Comparison of ENCODE assay signal across 22 mouse cellular contexts in genomic region chr5:29929381-29929780, GRCm38 (mm10).
"Had no signal": no experiment of that assay in that cellular context is flagged by ENCODE, and none has a peak within 500 bp of the region (broad histone marks: within the 10 kb centered on the region; RNA-seq: fewer than 3 reads in every experiment).

No protein-coding gene starts in this region.

- H3K4me2 ChIP-seq: limb, embryonic 12.5 days; limb, embryonic 15.5 days; liver, embryonic 12.5 days; liver, embryonic 15.5 days; lung, embryonic 15.5 days; midbrain, embryonic 13.5 days; neural tube, embryonic 13.5 days; stomach, embryonic 15.5 days had no signal

- H3K27me3 ChIP-seq: limb, embryonic 12.5 days; limb, embryonic 15.5 days; liver, embryonic 12.5 days; liver, embryonic 15.5 days; lung, embryonic 15.5 days; megakaryocyte, embryonic 14.5 days; midbrain, embryonic 13.5 days; neural tube, embryonic 13.5 days; stomach, embryonic 15.5 days had no signal

- ATAC-seq: liver, embryonic 12.5 days; midbrain, embryonic 13.5 days; midbrain, embryonic 16.5 days had no signal

- H3K9me3 ChIP-seq: limb, embryonic 12.5 days; limb, embryonic 15.5 days; liver, embryonic 12.5 days; liver, embryonic 15.5 days; lung, embryonic 15.5 days; midbrain, embryonic 10.5 days; midbrain, embryonic 13.5 days; neural tube, embryonic 13.5 days; stomach, embryonic 15.5 days had no signal

- H3K9ac ChIP-seq: limb, embryonic 12.5 days; limb, embryonic 15.5 days; liver, embryonic 12.5 days; liver, embryonic 15.5 days; lung, embryonic 15.5 days; midbrain, embryonic 13.5 days; neural tube, embryonic 13.5 days; stomach, embryonic 15.5 days had no signal

- DNase-seq: kidney, postnatal 14 days; kidney, postnatal 4 days; left cerebral cortex, postnatal 4 days; lung, adult 18-20 months; lung, postnatal 10 days; lung, postnatal 36 days; retina, postnatal 1 day; right cerebral cortex, postnatal 25 days; spleen, adult 18-20 months; thymus, postnatal 25 days had no signal

- H3K36me3 ChIP-seq: limb, embryonic 12.5 days; limb, embryonic 15.5 days; liver, embryonic 12.5 days; liver, embryonic 15.5 days; lung, embryonic 15.5 days; midbrain, embryonic 10.5 days; midbrain, embryonic 13.5 days; neural tube, embryonic 13.5 days; stomach, embryonic 15.5 days had no signal

- H3K4me1 ChIP-seq: limb, embryonic 12.5 days; limb, embryonic 15.5 days; lung, embryonic 15.5 days; midbrain, embryonic 10.5 days; midbrain, embryonic 13.5 days; neural tube, embryonic 13.5 days; stomach, embryonic 15.5 days had no signal

- H3K4me3 ChIP-seq: limb, embryonic 12.5 days; limb, embryonic 15.5 days; liver, embryonic 12.5 days; liver, embryonic 15.5 days; lung, embryonic 15.5 days; megakaryocyte, embryonic 14.5 days; midbrain, embryonic 10.5 days; midbrain, embryonic 13.5 days; myocyte; neural tube, embryonic 13.5 days; stomach, embryonic 15.5 days had no signal

- H3K27ac ChIP-seq: limb, embryonic 12.5 days; limb, embryonic 15.5 days; liver, embryonic 12.5 days; liver, embryonic 15.5 days; lung, embryonic 15.5 days; midbrain, embryonic 10.5 days; midbrain, embryonic 13.5 days; neural tube, embryonic 13.5 days; stomach, embryonic 15.5 days had no signal
